Mouse (Mus musculus) c-Kit-positive CD71-negative TER-119-negative erythroid progenitor cells, embryonic 14.5 days (primary cell): ENCODE measurements around the gene Tnrc6c.

Experiments
- DNase-seq: peaks from one replicate; pipeline ENCODE4 v3.0.0-alpha.2; 2013; ENCODE audit warnings: low read depth

The Tnrc6c gene

GRCm38 (mm10) chr11:117653491-117654351, at the start of gene Tnrc6c:
TSS of gene Tnrc6c (plus strand) at chr11:117654289.
- DNase-seq: no peak

DNA sequence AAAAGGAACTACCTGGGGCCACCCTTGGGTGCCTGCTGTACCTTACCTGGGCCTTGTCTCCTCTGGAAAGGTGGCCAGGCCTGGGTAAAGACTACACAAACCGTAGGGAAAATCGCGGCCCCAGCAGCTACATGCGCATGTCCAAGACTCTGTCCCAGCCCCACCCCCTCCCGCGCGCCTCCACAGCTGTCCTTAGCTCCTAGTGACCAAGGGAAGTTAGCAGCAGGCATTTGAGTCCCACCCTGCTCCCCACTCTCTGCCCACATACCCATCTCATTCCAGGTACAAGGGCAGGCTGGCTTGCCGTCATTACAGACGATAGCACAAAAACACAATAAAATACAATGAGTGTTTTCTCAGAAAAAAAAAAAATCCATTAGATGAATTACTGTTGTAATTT, 48.0 kb upstream of the Tnrc6c start:
- DNase-seq: no peak

DNA sequence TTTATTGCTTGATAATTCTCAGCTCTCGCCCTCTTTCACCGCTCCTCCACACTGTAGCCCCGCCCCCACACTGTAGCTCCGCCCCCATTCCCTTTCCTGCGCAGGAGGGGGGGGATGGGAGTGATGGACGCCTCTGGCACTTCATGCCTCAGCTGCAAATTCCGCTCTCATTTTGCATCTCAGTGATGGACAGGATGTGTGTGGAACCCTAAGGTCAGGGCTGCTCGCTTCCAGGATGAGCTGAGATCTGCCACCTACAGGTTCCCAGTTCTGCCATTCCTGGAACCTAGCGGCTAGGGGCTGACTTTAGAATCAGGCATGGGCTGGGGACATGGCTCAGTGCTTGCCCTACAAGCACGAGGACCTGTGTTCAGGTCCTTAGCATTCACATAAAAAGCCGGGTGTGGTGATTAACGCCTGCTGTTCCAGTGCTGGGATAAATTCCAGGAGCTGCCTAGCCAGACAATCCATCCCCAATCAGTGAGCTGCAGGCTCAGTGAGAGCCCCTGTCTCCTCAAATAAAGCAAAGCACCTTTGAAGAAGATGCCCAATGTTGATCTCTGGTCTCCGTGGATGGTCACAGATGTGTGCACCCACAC, 47.4 kb upstream of the Tnrc6c start:
- no peak for DNase-seq

DNA sequence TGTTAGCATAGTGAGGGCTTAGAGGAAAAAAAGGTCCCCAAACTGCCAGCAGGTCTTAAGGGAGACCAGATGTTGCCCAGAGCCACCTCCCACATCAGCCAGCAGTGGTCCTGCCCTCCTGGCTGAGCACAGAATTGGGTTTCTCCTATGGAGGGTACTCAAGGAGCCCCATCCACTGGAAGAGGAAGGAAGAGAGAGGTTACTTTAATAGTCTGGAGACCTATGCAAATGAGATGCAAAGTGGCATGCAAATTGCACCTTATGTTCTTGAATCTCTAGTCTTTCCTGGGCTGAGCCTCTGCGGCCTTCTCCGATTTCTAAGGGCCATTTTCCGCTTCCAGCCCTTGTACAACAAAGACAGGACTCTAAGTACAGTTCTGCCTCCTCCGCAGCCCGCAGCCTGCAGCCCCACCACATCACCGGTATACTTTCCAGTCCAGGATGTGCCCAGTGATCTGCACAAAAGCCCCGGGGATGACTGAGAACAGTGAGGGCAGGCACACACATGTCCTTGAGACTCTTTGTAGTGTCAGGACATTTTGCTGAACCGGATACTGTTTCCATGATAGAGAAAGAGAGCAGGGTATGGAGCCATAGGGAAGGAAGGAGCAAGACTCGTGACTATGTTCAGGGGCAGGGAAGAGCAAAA, 45.8 kb upstream of the Tnrc6c start:
- no peak for DNase-seq

GRCm38 (mm10) chr11:117608976-117609375, 45.1 kb upstream of the Tnrc6c start:
- no peak for DNase-seq

GRCm38 (mm10) chr11:117610589-117610988, 43.5 kb upstream of the Tnrc6c start:
- no peak for DNase-seq

DNA sequence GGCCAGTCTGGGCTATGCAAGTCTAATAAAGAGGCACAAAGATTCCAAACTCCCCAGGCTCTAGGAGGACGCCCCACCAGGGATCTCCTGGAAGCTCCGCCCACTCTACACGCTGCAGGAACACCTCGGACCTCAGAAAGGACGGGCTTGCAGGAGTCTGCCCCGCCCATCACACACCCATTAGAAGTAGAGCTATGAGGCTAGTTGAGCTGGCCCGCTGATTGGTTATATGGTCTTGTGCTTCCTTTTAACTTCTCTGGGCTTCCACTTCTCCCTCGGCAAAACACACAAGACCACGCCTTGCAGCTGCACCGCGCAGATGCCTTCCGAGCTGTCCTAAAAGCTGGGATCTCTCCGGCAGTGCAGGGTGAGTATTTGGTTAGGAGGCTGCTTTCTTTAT, 43.0 kb upstream of the Tnrc6c start:
- no peak for DNase-seq

DNA sequence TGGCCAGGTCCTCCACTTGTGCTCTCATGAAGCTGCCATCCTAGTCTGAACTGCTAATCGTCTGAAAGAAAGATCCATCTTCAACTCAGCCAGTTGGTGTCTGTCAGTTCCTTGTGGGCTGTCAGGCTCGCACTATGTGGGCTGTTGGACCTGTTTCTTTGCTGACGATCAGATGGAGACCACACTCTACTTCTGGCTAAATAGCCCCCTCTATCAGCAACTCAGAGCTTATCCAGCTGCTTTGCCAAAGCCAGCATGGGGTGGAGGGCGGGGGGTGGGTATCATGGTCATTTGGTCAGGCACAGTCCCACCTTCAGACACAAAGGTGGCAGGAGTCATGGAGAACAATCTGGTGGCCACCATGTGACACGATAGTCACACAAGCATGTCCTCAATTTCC, 42.2 kb upstream of the Tnrc6c start:
- DNase-seq: no peak

DNA sequence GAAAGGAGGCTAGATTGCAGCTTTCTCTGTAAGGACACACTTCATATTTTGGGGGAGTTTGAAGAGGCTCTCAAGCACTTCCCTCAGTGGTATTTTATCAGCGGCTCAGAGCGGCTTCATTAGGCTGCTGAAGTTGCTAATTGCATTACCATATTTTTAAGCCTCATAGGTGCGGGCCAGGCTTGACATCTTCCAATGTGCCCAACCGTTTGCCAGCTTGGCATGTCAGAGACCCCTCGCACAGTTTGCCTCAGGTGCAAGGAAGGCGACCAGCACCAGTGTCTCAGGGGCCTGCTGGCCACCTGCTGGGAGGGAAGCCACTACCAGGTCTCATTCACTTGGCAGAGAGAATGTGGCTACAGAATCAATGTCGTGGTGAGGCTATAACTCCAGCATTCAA, 41.2 kb upstream of the Tnrc6c start:
- DNase-seq: no peak

GRCm38 (mm10) chr11:117617368-117617908, 36.7 kb upstream of the Tnrc6c start:
- no peak for DNase-seq

DNA sequence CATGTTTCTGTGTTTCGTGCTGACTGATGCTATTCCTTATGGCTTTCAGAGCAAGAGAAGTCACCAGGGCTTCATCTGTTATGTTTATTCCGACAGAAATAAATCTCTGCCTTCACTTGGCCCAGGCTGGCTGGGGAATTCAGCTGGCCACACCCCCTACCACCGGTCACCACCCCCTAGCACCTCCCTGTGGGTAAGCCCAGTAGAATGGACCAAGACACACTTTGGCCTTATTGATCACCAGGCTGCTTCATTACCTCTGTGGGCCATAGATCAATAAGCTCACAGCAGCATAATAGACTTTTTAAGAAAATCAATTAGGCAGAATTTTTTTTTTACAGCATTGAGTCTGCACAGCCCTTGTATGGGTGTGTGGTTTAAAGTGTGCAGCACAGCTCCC, 35.9 kb upstream of the Tnrc6c start:
- DNase-seq: no peak

- no peak for DNase-seq
Measured at GRCm38 (mm10) chr11:117618774-117619173, 35.3 kb upstream of the Tnrc6c start.

GRCm38 (mm10) chr11:117619581-117619980, 34.5 kb upstream of the Tnrc6c start:
- DNase-seq: no peak

- no peak for DNase-seq
Measured at GRCm38 (mm10) chr11:117625196-117625595, 28.9 kb upstream of the Tnrc6c start.

- no peak for DNase-seq
Measured at GRCm38 (mm10) chr11:117626557-117626956, 27.5 kb upstream of the Tnrc6c start.

GRCm38 (mm10) chr11:117627060-117627562, 27.0 kb upstream of the Tnrc6c start:
- no peak for DNase-seq

DNA sequence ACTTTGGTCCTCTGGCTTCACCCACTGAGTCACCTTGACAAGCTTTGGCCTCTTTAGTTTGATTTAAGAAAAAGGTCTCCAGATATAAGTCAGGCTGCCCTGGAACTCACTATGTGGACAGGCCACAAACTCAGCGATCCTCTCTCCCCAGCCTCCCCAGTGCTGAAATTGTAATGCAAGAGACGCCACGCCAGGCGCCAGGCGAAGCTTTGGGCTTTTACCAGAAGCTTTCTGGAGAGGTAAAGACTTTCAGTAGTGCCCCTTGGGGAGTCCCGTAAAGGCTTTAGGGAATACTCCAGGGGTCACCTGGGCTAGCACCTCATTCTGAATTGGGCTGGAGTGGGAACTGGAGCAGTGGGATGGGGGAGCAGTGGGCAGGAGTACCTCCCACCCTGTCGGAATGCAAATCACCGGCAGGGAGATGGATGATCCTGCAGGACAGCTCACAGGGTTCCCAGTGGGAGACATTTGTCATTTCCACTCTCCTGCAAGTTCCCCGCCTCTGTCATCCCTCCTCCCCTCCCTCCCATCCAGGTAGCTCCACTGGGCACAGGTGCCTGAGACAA, 26.3 kb upstream of the Tnrc6c start:
- DNase-seq: no peak

DNA sequence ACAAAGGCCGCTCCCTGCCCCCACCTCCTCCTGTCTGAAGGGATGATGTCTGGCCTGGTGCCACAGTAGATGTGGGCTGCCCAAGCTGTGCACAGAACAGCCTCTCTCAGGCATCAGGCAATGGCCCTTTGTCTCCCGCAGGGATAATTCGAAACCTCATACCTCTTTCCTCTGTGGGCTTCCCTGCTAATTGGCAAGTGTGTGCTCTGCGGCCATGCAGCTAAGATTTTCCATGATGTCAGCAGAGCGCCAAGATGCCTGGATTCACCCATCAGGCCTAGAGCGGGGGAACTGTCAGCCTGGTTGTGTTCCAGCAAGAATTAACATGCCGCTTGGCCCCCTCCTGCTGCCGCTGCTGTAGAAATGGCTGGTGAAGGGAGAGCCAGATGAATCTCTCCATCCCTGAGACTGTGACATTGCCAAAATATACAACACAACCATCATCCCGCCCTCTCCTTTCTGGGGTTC, 25.7 kb upstream of the Tnrc6c start:
- no peak for DNase-seq

- no peak for DNase-seq
Measured at GRCm38 (mm10) chr11:117629865-117630264, 24.2 kb upstream of the Tnrc6c start.

GRCm38 (mm10) chr11:117630868-117631565, 23.1 kb upstream of the Tnrc6c start:
- no peak for DNase-seq

GRCm38 (mm10) chr11:117633310-117633709, 20.8 kb upstream of the Tnrc6c start:
- DNase-seq: no peak

DNA sequence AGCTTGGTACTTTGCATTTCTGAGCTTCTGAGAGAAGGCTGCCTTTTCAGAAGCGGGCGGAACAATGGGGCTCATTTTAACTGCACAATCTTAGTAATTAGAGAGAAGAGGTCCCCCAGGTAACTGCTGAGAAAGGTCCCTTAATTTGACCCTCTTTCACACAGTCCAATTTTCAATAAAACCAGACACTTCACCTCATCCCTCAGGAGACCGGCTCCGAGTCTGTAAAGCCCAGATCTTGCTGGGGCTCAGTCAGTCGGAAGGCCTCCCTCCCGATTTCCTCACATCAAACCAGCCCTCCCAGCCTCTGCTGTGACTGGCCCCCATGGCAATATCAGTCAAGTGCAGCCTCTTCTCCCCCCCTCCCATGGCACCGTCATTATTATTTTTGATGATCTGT, 15.7 kb upstream of the Tnrc6c start:
- no peak for DNase-seq
